Mouse (Mus musculus) ovary, postnatal 14 days (tissue): ENCODE data around the gene Gclc.

Experiments used
- DNase-seq: peaks from one replicate; pipeline ENCODE4 v3.0.0; 2022; ENCODE audit warnings: low spot score

Gclc gene

GRCm38 (mm10) chr9:77753853-77754727 lies at the start of gene Gclc:
TSS of gene Gclc (plus strand) at chr9:77754535.
- peak; percentile 82 for DNase-seq

GRCm38 (mm10) chr9:77706515-77706914 lies 47.8 kb upstream of the Gclc start:
- DNase-seq = no peak

GRCm38 (mm10) chr9:77707433-77708139 lies 46.7 kb upstream of the Gclc start:
- no peak for DNase-seq

- no peak for DNase-seq
Observed at GRCm38 (mm10) chr9:77708950-77709349, 45.4 kb upstream of the Gclc start.

- DNase-seq = no peak
Observed at GRCm38 (mm10) chr9:77711021-77711569, 43.2 kb upstream of the Gclc start.

GRCm38 (mm10) chr9:77712816-77713215 lies 41.5 kb upstream of the Gclc start:
- no peak for DNase-seq

- no peak for DNase-seq
Observed at GRCm38 (mm10) chr9:77713301-77713700, 41.0 kb upstream of the Gclc start.

GRCm38 (mm10) chr9:77715262-77715661 lies 39.1 kb upstream of the Gclc start:
- no peak for DNase-seq

GRCm38 (mm10) chr9:77716009-77716408 lies 38.3 kb upstream of the Gclc start:
- no peak for DNase-seq

GRCm38 (mm10) chr9:77717831-77718435 lies 36.4 kb upstream of the Gclc start:
- no peak for DNase-seq

GRCm38 (mm10) chr9:77718816-77719411 lies 35.4 kb upstream of the Gclc start:
- DNase-seq = no peak

- DNase-seq = no peak
Observed at GRCm38 (mm10) chr9:77719675-77720074, 34.7 kb upstream of the Gclc start.

- no peak for DNase-seq
Observed at GRCm38 (mm10) chr9:77722381-77722780, 32.0 kb upstream of the Gclc start.

GRCm38 (mm10) chr9:77724216-77724615 lies 30.1 kb upstream of the Gclc start:
- DNase-seq = no peak

- DNase-seq = no peak
Observed at GRCm38 (mm10) chr9:77725448-77725847, 28.9 kb upstream of the Gclc start.

GRCm38 (mm10) chr9:77726018-77726684 lies 28.2 kb upstream of the Gclc start:
- no peak for DNase-seq

GRCm38 (mm10) chr9:77727012-77727411 lies 27.3 kb upstream of the Gclc start:
- no peak for DNase-seq

- DNase-seq = no peak
Observed at GRCm38 (mm10) chr9:77732067-77732466, 22.3 kb upstream of the Gclc start.

GRCm38 (mm10) chr9:77737298-77738041 lies 16.9 kb upstream of the Gclc start:
- DNase-seq = no peak

GRCm38 (mm10) chr9:77741452-77741851 lies 12.9 kb upstream of the Gclc start:
- no peak for DNase-seq

GRCm38 (mm10) chr9:77744798-77745197 lies 9.5 kb upstream of the Gclc start:
- DNase-seq = no peak
